Mouse (Mus musculus) kidney, adult 2 months (tissue): ENCODE results near the gene Npm3. TPM values are rescaled to one million over a fixed set of nuclear protein-coding genes. Genes with fewer than 3 reads are reported as not detected.
A peak's percentile ranks its signal among the peaks of the same experiment; 100 is the strongest.

Source experiments
- DNase-seq: peaks from one replicate; pipeline ENCODE4 v3.0.0; 2021
- H3K27ac ChIP-seq: fragments of 200-500 bp; 2 replicates; pipeline ENCODE4 v1.5.1; 2012; ENCODE audit warnings: low read depth, low read length, control low read depth, inconsistent platforms; ENCODE audit not compliant: insufficient read depth
- H3K27me3 ChIP-seq: fragments of 200-500 bp; replicated peaks from 2 replicates; pipeline ENCODE4 v1.6.1; 2012; ENCODE audit warnings: mild to moderate bottlenecking, moderate library complexity, low read length, inconsistent platforms; ENCODE audit not compliant: control insufficient read depth, insufficient read depth
- H3K36me3 ChIP-seq: fragments of 200-500 bp; 2 replicates; pipeline ENCODE4 v1.6.1; 2012; ENCODE audit warnings: mild to moderate bottlenecking, moderate library complexity, low read length, inconsistent platforms; ENCODE audit not compliant: control insufficient read depth, insufficient read depth
- H3K4me1 ChIP-seq: fragments of 200-500 bp; 2 replicates; pipeline ENCODE4 v1.6.1; 2011; ENCODE audit warnings: low read length; ENCODE audit not compliant: control insufficient read depth, insufficient read depth
- H3K4me3 ChIP-seq: fragments of 200-500 bp; 2 replicates; pipeline ENCODE4 v1.5.1; 2011; ENCODE audit warnings: mild to moderate bottlenecking, low read depth, low read length, control low read depth; ENCODE audit not compliant: insufficient read depth
- CTCF ChIP-seq: fragments of 200-500 bp; conservative IDR thresholded peaks from 2 replicates; pipeline ENCODE4 v1.5.1; 2011; ENCODE audit warnings: low read depth, mild to moderate bottlenecking, control low read depth, low read length, moderate library complexity, mixed read lengths; ENCODE audit not compliant: insufficient read depth, insufficient read length
- POLR2A ChIP-seq: fragments of 200-500 bp; IDR thresholded peaks from one replicate; pipeline ENCODE4 v1.6.1; 2011; ENCODE audit warnings: low read depth, low read length, control low read depth
- WGBS: fragments of 180-500 bp; shearing (Covaris S2); methylation state at CpG from one replicate; pipeline ENCODE4 v1.1.7; 2018; 5-methylcytosine and 5-hydroxymethylcytosine counted together
- polyA plus RNA-seq: library from polyadenylated mRNA; depleted of rRNA; stranded (reverse); fragments of >200 nt; gene quantifications from 2 replicates; pipeline ENCODE4 v1.2.3, GENCODE M21; 2012; rRNA removed

The Npm3 gene
- polyA plus RNA-seq, 1 experiment = 42.3 TPM

GRCm38 (mm10) chr19:45717493-45718220 is 31.7 kb downstream of the Npm3 start:
- Histone ChIP-seq H3K27ac (no peak overlapping the region), H3K36me3 (no peaks in the 10 kb centered on the region), H3K4me1 (no peaks in the 10 kb centered on the region), H3K4me3 (no peak overlapping the region), H3K27me3 (no peaks in the 10 kb centered on the region)
- no peak for TF ChIP-seq POLR2A
- WGBS = 18% methylated on average over 16 of the region's 16 CpGs
- DNase-seq = peak; percentile 12

GRCm38 (mm10) chr19:45708704-45709103 is 40.7 kb downstream of the Npm3 start:
- no peak for DNase-seq
- TF ChIP-seq CTCF = no peak
- no peak for TF ChIP-seq POLR2A
- Histone ChIP-seq H3K4me3 (no peak overlapping the region), H3K4me1 (no peaks in the 10 kb centered on the region), H3K27me3 (no peaks in the 10 kb centered on the region), H3K36me3 (no peaks in the 10 kb centered on the region), H3K27ac (no peak overlapping the region)
- 56% methylated on average over 3 of the region's 3 CpGs for WGBS

Other genes with a start within 250 kb of the Npm3 start
- gene Poll, start 189.1 kb downstream of the Npm3 start, polyA plus RNA-seq = 12.6 and 13.3 TPM in 2 replicates
- 10.9 and 16.3 TPM in 2 replicates for gene Gm17018, start 189.0 kb downstream of the Npm3 start, polyA plus RNA-seq
- 43.0 and 56.4 TPM in 2 replicates for gene Fbxw4, start 89.3 kb downstream of the Npm3 start, polyA plus RNA-seq
- gene Fgf8, start 6.7 kb downstream of the Npm3 start, polyA plus RNA-seq = not detected in 2 replicates
- 22.6 and 27.3 TPM in 2 replicates for gene Mgea5, start 34.2 kb upstream of the Npm3 start, polyA plus RNA-seq
- 9.2 and 9.4 TPM in 2 replicates for gene Kcnip2, start 66.5 kb upstream of the Npm3 start, polyA plus RNA-seq
- 11.4 and 12.2 TPM in 2 replicates for gene Armh3, start 248.9 kb upstream of the Npm3 start, polyA plus RNA-seq